Mouse (Mus musculus): ENCODE measurements around the gene Pah. TPM values are rescaled to one million over a fixed set of nuclear protein-coding genes. Genes with fewer than 3 reads are reported as not detected.

The Pah gene
- polyA plus RNA-seq, 1 experiment from 2014 or later: 0.60 TPM

GRCm38 (mm10) chr10:87497056-87497455 is 24.5 kb upstream of the Pah start:
- Histone ChIP-seq H3K9me3 (ENCODE audit: control insufficient read depth, low read length) (peaks cover 7% of the 10 kb centered on the region; the same call in 1 of the 2 replicates), H3K27ac (ENCODE audit: low read depth, low read length) (no peak overlapping the region), H3K36me3 (ENCODE audit: control insufficient read depth, insufficient read depth, low read length) (no peaks in the 10 kb centered on the region), H3K4me3 (ENCODE audit: low read length) (no peak overlapping the region), H3K27me3 (ENCODE audit: control insufficient read depth, insufficient read depth, low read length) (peaks cover 91% of the 10 kb centered on the region), H3K9ac (ENCODE audit: low read depth, low read length) (no peak overlapping the region), H3K4me2 (replicated peaks; ENCODE audit: low read depth, low read length) (no peak overlapping the region), H3K4me1 (ENCODE audit: control insufficient read depth, insufficient read depth, low read length) (peaks cover 13% of the 10 kb centered on the region; the same call in 1 of the 2 replicates)
- WGBS: 95% methylated on average over 2 of the region's 2 CpGs
- no peak for ATAC-seq (ENCODE audit: low FRiP score, low TSS enrichment)

GRCm38 (mm10) chr10:87500926-87501658 is 20.5 kb upstream of the Pah start:
- H3K4me3 ChIP-seq (ENCODE audit: low read length): no peak overlapping the region
- H3K27ac ChIP-seq (ENCODE audit: low read depth, low read length): no peak overlapping the region
- no peak overlapping the region for H3K4me2 ChIP-seq (replicated peaks; ENCODE audit: low read depth, low read length)
- H3K9me3 ChIP-seq (ENCODE audit: control insufficient read depth, low read length): peaks cover 4% of the 10 kb centered on the region; the same call in 1 of the 2 replicates
- H3K36me3 ChIP-seq (ENCODE audit: control insufficient read depth, insufficient read depth, low read length): no peaks in the 10 kb centered on the region
- H3K27me3 ChIP-seq (ENCODE audit: control insufficient read depth, insufficient read depth, low read length): peaks cover 71% of the 10 kb centered on the region
- H3K4me1 ChIP-seq (ENCODE audit: control insufficient read depth, insufficient read depth, low read length): no peaks in the 10 kb centered on the region
- ATAC-seq (ENCODE audit: low FRiP score, low TSS enrichment): no peak
- 10% methylated on average over 20 of the region's 20 CpGs for WGBS
- no peak overlapping the region for H3K9ac ChIP-seq (ENCODE audit: low read depth, low read length)

- ATAC-seq (ENCODE audit: low FRiP score, low TSS enrichment): no peak
- 9% methylated on average over 7 of the region's 7 CpGs for WGBS
- Histone ChIP-seq H3K4me3 (ENCODE audit: low read length) (no peak overlapping the region), H3K36me3 (ENCODE audit: control insufficient read depth, insufficient read depth, low read length) (no peaks in the 10 kb centered on the region), H3K27me3 (ENCODE audit: control insufficient read depth, insufficient read depth, low read length) (peaks cover 67% of the 10 kb centered on the region), H3K27ac (ENCODE audit: low read depth, low read length) (no peak overlapping the region), H3K4me2 (replicated peaks; ENCODE audit: low read depth, low read length) (no peak overlapping the region), H3K9ac (ENCODE audit: low read depth, low read length) (no peak overlapping the region), H3K9me3 (ENCODE audit: control insufficient read depth, low read length) (0 out of 2 replicates have a peak, but pooled peaks cover 3% of the 10 kb centered on the region), H3K4me1 (ENCODE audit: control insufficient read depth, insufficient read depth, low read length) (no peaks in the 10 kb centered on the region)
Observed at GRCm38 (mm10) chr10:87501659-87502042, 19.9 kb upstream of the Pah start.

GRCm38 (mm10) chr10:87502283-87502682 is 19.3 kb upstream of the Pah start:
- H3K27ac ChIP-seq (ENCODE audit: low read depth, low read length): no peak overlapping the region
- no peak overlapping the region for H3K4me3 ChIP-seq (ENCODE audit: low read length)
- ATAC-seq (ENCODE audit: low FRiP score, low TSS enrichment): no peak

GRCm38 (mm10) chr10:87503946-87504345 is 17.6 kb upstream of the Pah start:
- H3K4me2 ChIP-seq (replicated peaks; ENCODE audit: low read depth, low read length): no peak overlapping the region
- H3K9ac ChIP-seq (ENCODE audit: low read depth, low read length): no peak overlapping the region
- WGBS: under 1% methylated on average over 10 of the region's 10 CpGs
- H3K36me3 ChIP-seq (ENCODE audit: control insufficient read depth, insufficient read depth, low read length): no peaks in the 10 kb centered on the region
- H3K4me3 ChIP-seq (ENCODE audit: low read length): no peak overlapping the region
- no peaks in the 10 kb centered on the region for H3K9me3 ChIP-seq (ENCODE audit: control insufficient read depth, low read length)
- H3K4me1 ChIP-seq (ENCODE audit: control insufficient read depth, insufficient read depth, low read length): no peaks in the 10 kb centered on the region
- H3K27me3 ChIP-seq (ENCODE audit: control insufficient read depth, insufficient read depth, low read length): peaks cover 46% of the 10 kb centered on the region
- 0 out of 2 replicates have a peak, but pooled peaks have one; percentile 46 for ATAC-seq (ENCODE audit: low FRiP score, low TSS enrichment)
- H3K27ac ChIP-seq (ENCODE audit: low read depth, low read length): no peak overlapping the region

More at GRCm38 (mm10) chr10:87502283-87502682, 19.3 kb upstream of the Pah start:
- H3K9ac ChIP-seq (ENCODE audit: low read depth, low read length): no peak overlapping the region
- H3K4me2 ChIP-seq (replicated peaks; ENCODE audit: low read depth, low read length): no peak overlapping the region
- H3K9me3 ChIP-seq (ENCODE audit: control insufficient read depth, low read length): 0 out of 2 replicates have a peak, but pooled peaks cover 3% of the 10 kb centered on the region
- no peaks in the 10 kb centered on the region for H3K4me1 ChIP-seq (ENCODE audit: control insufficient read depth, insufficient read depth, low read length)
- peaks cover 61% of the 10 kb centered on the region for H3K27me3 ChIP-seq (ENCODE audit: control insufficient read depth, insufficient read depth, low read length)
- WGBS: 17% methylated on average over 5 of the region's 5 CpGs
- no peaks in the 10 kb centered on the region for H3K36me3 ChIP-seq (ENCODE audit: control insufficient read depth, insufficient read depth, low read length)

GRCm38 (mm10) chr10:87508581-87508980 is 13.0 kb upstream of the Pah start:
- ATAC-seq (ENCODE audit: low FRiP score, low TSS enrichment): no peak
- no peak overlapping the region for H3K4me2 ChIP-seq (replicated peaks; ENCODE audit: low read depth, low read length)
- H3K9ac ChIP-seq (ENCODE audit: low read depth, low read length): no peak overlapping the region
- H3K27me3 ChIP-seq (ENCODE audit: control insufficient read depth, insufficient read depth, low read length): peaks cover 4% of the 10 kb centered on the region
- no peak overlapping the region for H3K4me3 ChIP-seq (ENCODE audit: low read length)
- no peaks in the 10 kb centered on the region for H3K36me3 ChIP-seq (ENCODE audit: control insufficient read depth, insufficient read depth, low read length)
- H3K27ac ChIP-seq (ENCODE audit: low read depth, low read length): no peak overlapping the region
- 87% methylated on average over 4 of the region's 4 CpGs for WGBS
- H3K4me1 ChIP-seq (ENCODE audit: control insufficient read depth, insufficient read depth, low read length): no peaks in the 10 kb centered on the region
- no peaks in the 10 kb centered on the region for H3K9me3 ChIP-seq (ENCODE audit: control insufficient read depth, low read length)

GRCm38 (mm10) chr10:87513052-87513451 is 8.5 kb upstream of the Pah start:
- no peaks in the 10 kb centered on the region for H3K27me3 ChIP-seq (ENCODE audit: control insufficient read depth, insufficient read depth, low read length)
- no peak overlapping the region for H3K4me3 ChIP-seq (ENCODE audit: low read length)
- H3K4me2 ChIP-seq (replicated peaks; ENCODE audit: low read depth, low read length): no peak overlapping the region
- no peak overlapping the region for H3K9ac ChIP-seq (ENCODE audit: low read depth, low read length)
- ATAC-seq (ENCODE audit: low FRiP score, low TSS enrichment): 0 out of 2 replicates have a peak, but pooled peaks have one; percentile 20
- no peak overlapping the region for H3K27ac ChIP-seq (ENCODE audit: low read depth, low read length)
- H3K9me3 ChIP-seq (ENCODE audit: control insufficient read depth, low read length): no peaks in the 10 kb centered on the region
- H3K4me1 ChIP-seq (ENCODE audit: control insufficient read depth, insufficient read depth, low read length): no peaks in the 10 kb centered on the region
- H3K36me3 ChIP-seq (ENCODE audit: control insufficient read depth, insufficient read depth, low read length): no peaks in the 10 kb centered on the region

GRCm38 (mm10) chr10:87518585-87518984 is 3.0 kb upstream of the Pah start:
- no peak overlapping the region for H3K4me2 ChIP-seq (replicated peaks; ENCODE audit: low read depth, low read length)
- H3K4me1 ChIP-seq (ENCODE audit: control insufficient read depth, insufficient read depth, low read length): no peaks in the 10 kb centered on the region
- H3K4me3 ChIP-seq (ENCODE audit: low read length): no peak overlapping the region
- H3K27ac ChIP-seq (ENCODE audit: low read depth, low read length): no peak overlapping the region
- no peak for ATAC-seq (ENCODE audit: low FRiP score, low TSS enrichment)
- H3K9ac ChIP-seq (ENCODE audit: low read depth, low read length): no peak overlapping the region
- WGBS: 73% methylated on average over 2 of the region's 2 CpGs
- H3K36me3 ChIP-seq (ENCODE audit: control insufficient read depth, insufficient read depth, low read length): no peaks in the 10 kb centered on the region
- no peaks in the 10 kb centered on the region for H3K9me3 ChIP-seq (ENCODE audit: control insufficient read depth, low read length)
- H3K27me3 ChIP-seq (ENCODE audit: control insufficient read depth, insufficient read depth, low read length): no peaks in the 10 kb centered on the region

- Histone ChIP-seq H3K27ac (ENCODE audit: low read depth, low read length) (no peak overlapping the region), H3K36me3 (ENCODE audit: control insufficient read depth, insufficient read depth, low read length) (no peaks in the 10 kb centered on the region), H3K4me3 (ENCODE audit: low read length) (no peak overlapping the region), H3K4me1 (ENCODE audit: control insufficient read depth, insufficient read depth, low read length) (no peaks in the 10 kb centered on the region), H3K27me3 (ENCODE audit: control insufficient read depth, insufficient read depth, low read length) (no peaks in the 10 kb centered on the region), H3K9me3 (ENCODE audit: control insufficient read depth, low read length) (no peaks in the 10 kb centered on the region), H3K9ac (ENCODE audit: low read depth, low read length) (no peak overlapping the region), H3K4me2 (replicated peaks; ENCODE audit: low read depth, low read length) (no peak overlapping the region)
- no peak for ATAC-seq (ENCODE audit: low FRiP score, low TSS enrichment)
- WGBS: 63% methylated on average over 4 of the region's 4 CpGs
Observed at GRCm38 (mm10) chr10:87520401-87521116, 1.0 kb upstream of the Pah start.
